Mouse (Mus musculus) liver, adult 2 months (tissue): ENCODE results near the gene Samd5.

ENCODE experiments used
- CTCF ChIP-seq: fragments of 200-500 bp; IDR thresholded peaks from 2 replicates; pipeline ENCODE4 v1.5.1; 2011; ENCODE audit warnings: low read depth, low read length, control low read depth
- POLR2A ChIP-seq: fragments of 200-500 bp; IDR thresholded peaks from 2 replicates; pipeline ENCODE4 v1.6.1; 2011; ENCODE audit warnings: low read length, control low read depth; ENCODE audit not compliant: insufficient read depth; ENCODE audit errors: extremely low read depth

- peak; percentile 86 for TF ChIP-seq CTCF
- TF ChIP-seq POLR2A: no peak
Measured at GRCm38 (mm10) chr10:9676886-9677285, 1.9 kb upstream of the Samd5 start.
